Mouse (Mus musculus) cerebral cortex, adult 2 months (tissue): Measurements from ENCODE around the gene Cycs.

Experiments used
- WGBS: fragments of 180-500 bp; shearing (Covaris S2); methylation state at CpG from one replicate; pipeline ENCODE4 v1.1.7; 2018; 5-methylcytosine and 5-hydroxymethylcytosine counted together

Gene Cycs

GRCm38 (mm10) chr6:50545412-50546043 is 20.8 kb downstream of the Cycs start:
- WGBS, result 23% methylated on average over 10 of the region's 10 CpGs

GRCm38 (mm10) chr6:50542535-50542934 is 23.8 kb downstream of the Cycs start:
- 93% methylated on average over 1 of the region's 1 CpGs for WGBS

- 75% methylated on average over 1 of the region's 1 CpGs for WGBS
These were observed 26.7 kb downstream of the Cycs start for GRCm38 (mm10) chr6:50539641-50540040.

- WGBS, result 7% methylated on average over 7 of the region's 7 CpGs
These were observed 29.9 kb downstream of the Cycs start for GRCm38 (mm10) chr6:50536461-50536892.

- WGBS, result 94% methylated on average over 3 of the region's 3 CpGs
These were observed 31.0 kb downstream of the Cycs start for GRCm38 (mm10) chr6:50535346-50535745.

GRCm38 (mm10) chr6:50531920-50532319 is 34.4 kb downstream of the Cycs start:
- 83% methylated on average over 8 of the region's 8 CpGs for WGBS

- 84% methylated on average over 3 of the region's 3 CpGs for WGBS
These were observed 35.3 kb downstream of the Cycs start for GRCm38 (mm10) chr6:50531003-50531402.

GRCm38 (mm10) chr6:50529194-50529593 is 37.1 kb downstream of the Cycs start:
- WGBS, result 66% methylated on average over 11 of the region's 11 CpGs

- WGBS, result 53% methylated on average over 9 of the region's 9 CpGs
These were observed 38.9 kb downstream of the Cycs start for GRCm38 (mm10) chr6:50527416-50527815.

GRCm38 (mm10) chr6:50526597-50527024 is 39.7 kb downstream of the Cycs start:
- 13% methylated on average over 7 of the region's 7 CpGs for WGBS

- WGBS, result 77% methylated on average over 8 of the region's 8 CpGs
These were observed 40.5 kb downstream of the Cycs start for GRCm38 (mm10) chr6:50525846-50526245.

- 81% methylated on average over 10 of the region's 10 CpGs for WGBS
These were observed 42.0 kb downstream of the Cycs start for GRCm38 (mm10) chr6:50524261-50524896.

- 90% methylated on average over 7 of the region's 7 CpGs for WGBS
These were observed 43.6 kb downstream of the Cycs start for GRCm38 (mm10) chr6:50522772-50523171.

GRCm38 (mm10) chr6:50521532-50522135 is 44.7 kb downstream of the Cycs start:
- WGBS, result 90% methylated on average over 7 of the region's 7 CpGs

- WGBS, result 97% methylated on average over 5 of the region's 5 CpGs
These were observed 46.2 kb downstream of the Cycs start for GRCm38 (mm10) chr6:50520139-50520538.

- WGBS, result 91% methylated on average over 5 of the region's 5 CpGs
These were observed 48.0 kb downstream of the Cycs start for GRCm38 (mm10) chr6:50518371-50518770.
